Mouse (Mus musculus) G1E (cell line): Measurements from ENCODE around the gene Plxna4. TPM values are rescaled to one million over a fixed set of nuclear protein-coding genes. Genes with fewer than 3 reads are reported as not detected.

Experiments
- ATAC-seq: 2 replicates; pipeline ENCODE4 v1.8.0; 2016; ENCODE audit warnings: mild to moderate bottlenecking; ENCODE audit not compliant: insufficient number of reproducible peaks, poor library complexity, low FRiP score, severe bottlenecking; ENCODE audit errors: extremely low read depth
- DNase-seq: peaks from one replicate; pipeline ENCODE4 v3.0.0; 2012; ENCODE audit warnings: low spot score
- H3K27me3 ChIP-seq: 2 replicates; pipeline ENCODE4 v1.6.1; 2012; ENCODE audit warnings: mild to moderate bottlenecking, low read length, inconsistent platforms; ENCODE audit not compliant: insufficient read depth
- H3K36me3 ChIP-seq: replicated peaks from 2 replicates; pipeline ENCODE3; 2012; ENCODE audit warnings: mild to moderate bottlenecking, inconsistent platforms
- H3K4me1 ChIP-seq: 2 replicates; pipeline ENCODE4 v1.6.1; 2012; ENCODE audit warnings: low read depth, low read length, inconsistent platforms, mixed read lengths; ENCODE audit not compliant: insufficient read depth
- H3K4me3 ChIP-seq: 2 replicates; pipeline ENCODE4 v1.5.1; 2012; ENCODE audit warnings: low read depth, mild to moderate bottlenecking, inconsistent platforms, low read length, moderate library complexity, mixed read lengths
- H3K9me3 ChIP-seq: replicated peaks from 2 replicates; pipeline ENCODE4 v1.6.1; 2012; ENCODE audit warnings: inconsistent platforms
- CTCF ChIP-seq: IDR thresholded peaks from 2 replicates; pipeline ENCODE4 v1.5.1; 2012; ENCODE audit warnings: low read depth, low read length, inconsistent platforms, mixed read lengths
- GATA1 ChIP-seq: IDR thresholded peaks from 2 replicates; pipeline ENCODE4 v1.6.1; 2012; ENCODE audit warnings: borderline replicate concordance, low read length, inconsistent platforms, mixed read lengths
- GATA2 ChIP-seq: IDR thresholded peaks from 2 replicates; pipeline ENCODE4 v1.6.1; 2012; ENCODE audit warnings: low read depth, low read length, inconsistent platforms, borderline replicate concordance
- POLR2AphosphoS5 ChIP-seq: IDR thresholded peaks from 2 replicates; pipeline ENCODE4 v1.6.1; 2012; ENCODE audit warnings: low read depth, low read length, inconsistent platforms; ENCODE audit not compliant: insufficient replicate concordance
- TAL1 ChIP-seq: conservative IDR thresholded peaks from 2 replicates; pipeline ENCODE4 v1.6.1; 2012; ENCODE audit warnings: low read depth, low read length, inconsistent platforms, mixed read lengths
- polyA plus RNA-seq: library from polyadenylated mRNA; stranded (reverse); fragments of >175 nt; gene quantifications from 2 replicates; pipeline ENCODE4 v1.2.3, GENCODE M21; 2012
- total RNA-seq, 2 experiments: library from RNA; stranded (forward) in 1 of 2; stranded (reverse) in 1 of 2; fragments of 200-1000 nt in 1 of 2; fragments of >200 nt in 1 of 2; fragmentation: Nextera tagmentation in 1 of 2; gene quantifications; 2 replicates each; pipeline ENCODE4 v1.2.3; 2014 to 2017

Plxna4 gene
- total and polyA plus RNA-seq, 3 experiments = 0.11 TPM; not detected in 2

DNA sequence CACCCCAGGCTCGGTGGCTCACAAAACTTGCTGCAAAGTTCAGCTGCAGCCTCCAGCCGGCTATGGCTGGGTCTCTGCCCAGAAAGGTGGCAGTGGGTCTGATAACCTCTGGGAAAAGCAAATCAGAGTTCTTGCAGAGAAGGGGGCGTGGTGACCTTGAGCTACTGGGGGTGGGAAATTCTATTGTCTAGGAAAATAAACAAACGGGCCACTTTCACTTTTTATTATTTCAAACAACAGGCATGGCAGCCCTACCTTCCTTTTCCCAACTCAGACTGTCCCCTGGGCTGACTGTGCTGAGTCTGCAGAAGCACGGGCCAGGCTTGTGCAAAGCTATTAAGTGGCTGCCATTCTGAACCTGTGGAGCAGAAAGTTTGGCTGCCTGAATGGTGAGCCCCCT is 94.4 kb downstream of the Plxna4 start:
- Histone ChIP-seq H3K36me3 (no peaks in the 10 kb centered on the region), H3K27me3 (peaks cover 45% of the 10 kb centered on the region), H3K4me1 (no peaks in the 10 kb centered on the region), H3K9me3 (no peaks in the 10 kb centered on the region), H3K4me3 (no peak overlapping the region)
- TF ChIP-seq GATA1 (no peak), CTCF (no peak), POLR2AphosphoS5 (no peak), TAL1 (no peak), GATA2 (no peak)
- DNase-seq (no peak), ATAC-seq (no peak)

DNA sequence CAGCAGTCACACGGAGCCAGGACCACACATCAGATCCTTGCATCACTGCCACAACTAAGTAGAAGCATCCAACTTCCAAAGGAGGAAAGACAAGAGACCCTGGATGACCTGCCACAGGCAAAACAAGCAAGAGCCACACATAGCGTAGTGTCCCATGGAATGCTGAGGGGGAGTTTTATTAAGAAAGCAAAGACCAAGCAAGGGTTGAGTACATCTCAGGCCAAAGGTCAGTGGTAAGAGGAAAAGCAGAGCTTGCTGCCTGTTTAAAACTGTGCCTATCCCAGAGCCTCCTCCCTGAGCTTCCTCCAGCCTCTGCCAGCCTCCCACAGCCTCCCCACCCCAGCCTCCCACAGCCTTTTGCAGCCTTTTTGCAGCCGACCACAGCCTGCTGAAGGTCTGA is 100.9 kb downstream of the Plxna4 start:
- H3K9me3 ChIP-seq = no peaks in the 10 kb centered on the region
- H3K4me3 ChIP-seq = no peak overlapping the region
- TF ChIP-seq POLR2AphosphoS5 (no peak), TAL1 (no peak), CTCF (no peak), GATA1 (no peak), GATA2 (no peak)
- H3K36me3 ChIP-seq = no peaks in the 10 kb centered on the region
- DNase-seq = no peak
- ATAC-seq = no peak
- H3K27me3 ChIP-seq = peaks cover 39% of the 10 kb centered on the region
- H3K4me1 ChIP-seq = no peaks in the 10 kb centered on the region

DNA sequence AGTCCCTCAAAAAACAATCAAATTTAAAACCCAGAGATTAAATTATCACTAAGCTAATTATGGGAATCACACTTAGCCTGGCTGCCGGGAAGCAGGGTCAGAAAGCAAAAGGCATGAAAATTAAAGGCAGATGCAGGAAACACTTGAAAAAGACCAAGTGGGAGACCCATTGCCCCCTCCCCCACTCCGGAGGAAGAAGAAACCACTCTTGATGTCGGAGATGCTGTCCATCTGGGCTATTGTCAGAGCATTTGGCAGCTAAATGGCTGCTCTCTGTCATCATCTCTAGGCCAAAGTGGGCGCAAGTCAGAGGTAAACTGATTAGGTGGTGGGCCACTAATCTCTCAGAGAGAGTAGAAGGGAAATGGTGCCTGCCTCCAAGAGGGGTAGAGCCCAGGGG is 105.5 kb downstream of the Plxna4 start:
- ATAC-seq (no peak), DNase-seq (no peak)
- Histone ChIP-seq H3K36me3 (no peaks in the 10 kb centered on the region), H3K4me1 (peaks cover 29% of the 10 kb centered on the region), H3K9me3 (no peaks in the 10 kb centered on the region), H3K27me3 (peaks cover 24% of the 10 kb centered on the region), H3K4me3 (no peak overlapping the region)
- TF ChIP-seq POLR2AphosphoS5 (no peak), TAL1 (no peak), GATA2 (no peak)

DNA sequence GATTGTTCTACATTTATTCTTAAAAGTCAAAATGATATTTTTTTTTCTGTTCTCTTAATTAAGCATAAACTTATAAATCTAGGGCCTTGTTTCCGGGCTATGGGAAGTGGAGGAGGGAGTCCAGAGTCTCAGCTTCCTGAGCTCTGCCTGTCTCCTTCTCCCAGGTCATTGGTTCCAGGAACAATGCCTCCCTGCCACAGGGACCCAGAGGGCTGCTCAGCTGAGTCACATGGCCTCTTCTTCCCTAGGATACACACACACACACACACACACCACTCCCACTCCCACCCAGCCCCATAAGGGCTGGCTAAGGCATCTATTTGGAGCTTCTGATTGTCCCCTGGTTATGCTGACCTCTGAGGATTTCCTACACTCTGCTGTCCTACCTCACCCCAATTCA is 107.3 kb downstream of the Plxna4 start:
- DNase-seq = no peak
- Histone ChIP-seq H3K27me3 (peaks cover 13% of the 10 kb centered on the region), H3K4me3 (no peak overlapping the region), H3K4me1 (peaks cover 32% of the 10 kb centered on the region), H3K9me3 (no peaks in the 10 kb centered on the region), H3K36me3 (no peaks in the 10 kb centered on the region)
- TF ChIP-seq GATA2 (no peak), POLR2AphosphoS5 (no peak), CTCF (no peak), TAL1 (no peak)
- no peak for ATAC-seq

DNA sequence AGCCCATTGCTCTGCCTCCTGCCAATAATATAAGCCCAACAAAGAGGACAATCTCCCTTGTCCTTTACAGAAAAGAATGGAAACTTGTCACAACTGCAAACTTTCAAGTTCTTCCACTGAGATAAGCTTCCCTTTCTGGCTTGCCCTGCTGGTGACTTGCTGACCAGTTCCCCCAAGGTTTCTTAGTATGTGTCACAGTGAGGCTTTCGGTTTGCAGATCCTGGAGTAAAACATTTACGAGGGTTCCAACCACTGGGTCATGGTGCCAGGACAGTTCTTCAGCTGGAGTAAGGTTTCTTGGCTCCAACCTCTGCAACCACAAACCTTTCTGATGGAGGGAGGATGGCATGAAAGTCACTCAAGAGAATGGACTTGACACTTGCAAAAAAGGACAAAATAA is 108.2 kb downstream of the Plxna4 start:
- Histone ChIP-seq H3K27me3 (peaks cover 11% of the 10 kb centered on the region), H3K36me3 (no peaks in the 10 kb centered on the region), H3K4me3 (no peak overlapping the region), H3K9me3 (no peaks in the 10 kb centered on the region), H3K4me1 (peaks cover 32% of the 10 kb centered on the region)
- TF ChIP-seq TAL1 = no peak
- TF ChIP-seq CTCF = no peak
- TF ChIP-seq POLR2AphosphoS5 = no peak
- no peak for TF ChIP-seq GATA2
- no peak for TF ChIP-seq GATA1
- DNase-seq (no peak), ATAC-seq (no peak)

DNA sequence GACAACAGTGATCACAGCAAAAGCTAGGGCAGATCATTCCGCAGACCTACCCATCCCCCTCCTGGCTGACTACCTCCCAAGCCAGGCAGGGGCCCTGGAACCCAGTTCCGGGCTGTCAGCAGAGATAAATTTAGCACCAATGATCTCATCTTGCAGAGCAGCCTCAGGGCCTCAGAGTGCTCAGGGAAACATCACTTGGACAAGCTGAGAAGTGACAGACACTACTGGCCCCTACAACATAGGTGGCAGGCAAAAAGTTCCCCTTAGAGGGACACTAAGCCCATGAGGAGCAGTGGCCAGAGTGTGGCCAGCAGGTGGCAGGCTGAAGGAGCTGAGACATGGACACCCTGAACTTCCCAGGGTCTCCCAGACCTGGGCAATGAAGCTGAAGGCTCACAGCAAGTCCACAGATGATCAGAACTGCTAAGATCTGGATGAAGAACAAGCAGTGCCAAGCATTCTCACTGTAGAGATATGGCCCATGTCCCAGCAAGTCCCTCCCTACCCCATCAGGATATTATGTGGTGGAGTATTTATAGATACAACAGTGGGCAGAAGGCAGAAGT is 108.7 kb downstream of the Plxna4 start:
- H3K27me3 ChIP-seq = peaks cover 9% of the 10 kb centered on the region
- DNase-seq = peak; percentile 53
- TF ChIP-seq TAL1 = no peak
- TF ChIP-seq GATA2 = no peak
- no peak for TF ChIP-seq POLR2AphosphoS5
- TF ChIP-seq GATA1 = no peak
- TF ChIP-seq CTCF = no peak
- H3K4me1 ChIP-seq = peaks cover 32% of the 10 kb centered on the region
- H3K4me3 ChIP-seq = peak overlapping the region; percentile 24; the same call in 1 of the 2 replicates
- no peaks in the 10 kb centered on the region for H3K36me3 ChIP-seq
- no peaks in the 10 kb centered on the region for H3K9me3 ChIP-seq
- ATAC-seq = peak; percentile 45
